Mouse (Mus musculus): ENCODE results near the gene Ubl3. TPM values are rescaled to one million over a fixed set of nuclear protein-coding genes. Genes with fewer than 3 reads are reported as not detected.
A peak's percentile ranks its signal among the peaks of the same experiment; 100 is the strongest.

Ubl3 gene
- total and polyA plus RNA-seq, 2 experiments, result 32.4 to 58.0 TPM

DNA sequence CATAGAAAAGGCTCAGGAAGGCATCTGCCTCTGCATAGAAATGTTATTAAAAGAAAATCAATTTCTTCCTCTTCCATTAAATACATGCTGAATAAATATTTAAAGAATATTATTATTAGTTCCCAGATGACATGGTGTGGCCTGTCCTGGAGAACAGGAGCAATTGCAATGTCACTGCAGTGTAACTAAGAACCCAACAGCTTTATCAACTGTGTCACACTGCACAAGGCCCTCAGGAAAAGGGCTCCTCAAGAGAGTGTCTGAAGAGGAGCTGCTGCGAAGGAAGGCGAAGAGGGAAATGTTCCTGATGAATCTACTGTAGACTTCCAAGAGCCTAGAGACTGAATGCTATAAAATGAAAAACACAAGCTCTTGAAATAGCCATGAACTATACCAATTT lies 18.7 kb downstream of the Ubl3 start:
- TF ChIP-seq CTCF (IDR thresholded peaks at IDR 0.05; ENCODE audit: low read depth, low read length), result no peak
- no peak for TF ChIP-seq POLR2A (IDR thresholded peaks at IDR 0.05; ENCODE audit: extremely low read depth, insufficient read depth, low read length)

DNA sequence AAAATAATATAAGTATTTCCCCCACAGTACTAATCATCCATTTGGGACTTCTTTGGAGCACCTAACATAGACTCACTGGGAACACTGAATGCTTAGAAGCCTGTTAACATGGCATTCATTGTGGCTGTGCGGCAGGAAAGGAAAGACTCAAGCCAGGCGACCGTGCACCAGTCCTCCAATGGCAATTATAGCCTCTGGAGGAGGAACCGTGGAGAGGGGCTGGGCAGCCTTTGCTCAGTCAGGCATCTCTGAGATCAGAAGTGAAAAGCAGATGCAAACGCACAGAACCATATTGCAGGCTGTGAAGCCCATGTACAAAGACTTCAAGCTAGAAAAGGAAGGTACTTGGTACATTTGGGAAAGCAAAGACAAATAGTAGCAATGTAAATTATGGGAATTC lies 20.4 kb downstream of the Ubl3 start:
- Histone ChIP-seq H3K4me3 (ENCODE audit: insufficient read depth, low read depth, low read length) (no peak overlapping the region), H3K79me2 (ENCODE audit: control insufficient read depth, insufficient read depth, low read length) (peaks cover 34% of the 10 kb centered on the region), H3K36me3 (ENCODE audit: control insufficient read depth, insufficient read depth, low read length) (no peaks in the 10 kb centered on the region), H3K4me1 (ENCODE audit: control insufficient read depth, insufficient read depth, low read length) (peaks cover 20% of the 10 kb centered on the region), H3K27ac (replicated peaks; ENCODE audit: insufficient read depth, low read depth, low read length) (no peak overlapping the region), H3K9ac (ENCODE audit: low read depth, low read length) (no peak overlapping the region), H3K27me3 (ENCODE audit: control insufficient read depth, insufficient read depth, low read length) (no peaks in the 10 kb centered on the region)
- TF ChIP-seq CTCF (IDR thresholded peaks at IDR 0.05; ENCODE audit: low read depth, low read length) (no peak), POLR2A (IDR thresholded peaks at IDR 0.05; ENCODE audit: extremely low read depth, insufficient read depth, low read length) (no peak)
- no peak for DNase-seq (ENCODE audit: extremely low read depth, low read depth, low spot score)
- WGBS, result 71% methylated on average over 5 of the region's 5 CpGs

More for the DNA sequence above, 18.7 kb downstream of the Ubl3 start:
- no peak overlapping the region for H3K27ac ChIP-seq (replicated peaks; ENCODE audit: insufficient read depth, low read depth, low read length)
- no peaks in the 10 kb centered on the region for H3K27me3 ChIP-seq (ENCODE audit: control insufficient read depth, insufficient read depth, low read length)
- no peak overlapping the region for H3K9ac ChIP-seq (ENCODE audit: low read depth, low read length)
- peaks cover 35% of the 10 kb centered on the region for H3K79me2 ChIP-seq (ENCODE audit: control insufficient read depth, insufficient read depth, low read length)
- no peak for DNase-seq (ENCODE audit: extremely low read depth, low read depth, low spot score)
- H3K4me3 ChIP-seq (ENCODE audit: insufficient read depth, low read depth, low read length), result no peak overlapping the region
- H3K36me3 ChIP-seq (ENCODE audit: control insufficient read depth, insufficient read depth, low read length), result no peaks in the 10 kb centered on the region
- 75% methylated on average over 2 of the region's 2 CpGs for WGBS
- peaks cover 22% of the 10 kb centered on the region for H3K4me1 ChIP-seq (ENCODE audit: control insufficient read depth, insufficient read depth, low read length)

GRCm38 (mm10) chr5:148527632-148528031 lies 25.0 kb downstream of the Ubl3 start:
- no peaks in the 10 kb centered on the region for H3K36me3 ChIP-seq (ENCODE audit: control insufficient read depth, insufficient read depth, low read length)
- 59% methylated on average over 6 of the region's 6 CpGs for WGBS
- H3K4me3 ChIP-seq (ENCODE audit: insufficient read depth, low read depth, low read length), result no peak overlapping the region
- no peak overlapping the region for H3K27ac ChIP-seq (replicated peaks; ENCODE audit: insufficient read depth, low read depth, low read length)
- no peaks in the 10 kb centered on the region for H3K27me3 ChIP-seq (ENCODE audit: control insufficient read depth, insufficient read depth, low read length)
- H3K4me1 ChIP-seq (ENCODE audit: control insufficient read depth, insufficient read depth, low read length), result peaks cover 17% of the 10 kb centered on the region
- H3K9ac ChIP-seq (ENCODE audit: low read depth, low read length), result no peak overlapping the region
- no peak for DNase-seq (ENCODE audit: extremely low read depth, low read depth, low spot score)
- H3K79me2 ChIP-seq (ENCODE audit: control insufficient read depth, insufficient read depth, low read length), result peaks cover 40% of the 10 kb centered on the region
- TF ChIP-seq POLR2A (IDR thresholded peaks at IDR 0.05; ENCODE audit: extremely low read depth, insufficient read depth, low read length), result no peak
- TF ChIP-seq CTCF (IDR thresholded peaks at IDR 0.05; ENCODE audit: low read depth, low read length), result no peak

DNA sequence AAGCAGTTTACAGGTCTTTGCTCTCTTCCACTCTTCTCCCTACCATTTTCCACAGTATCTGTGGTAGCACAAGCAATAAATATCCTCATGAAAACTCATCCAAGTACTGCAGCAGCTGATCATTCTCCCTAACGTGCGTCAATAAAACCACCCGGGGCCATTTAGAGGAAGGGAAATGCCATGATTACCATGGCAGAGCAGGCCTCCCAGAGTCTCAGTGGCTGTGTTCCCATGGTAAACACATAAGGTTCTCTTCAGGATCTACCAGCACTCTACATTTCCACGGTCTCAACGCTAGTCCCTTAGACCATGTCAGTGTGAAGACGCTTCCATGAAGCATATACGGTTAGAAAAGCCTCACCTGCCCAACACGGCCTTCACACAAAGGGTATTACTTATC lies 26.0 kb downstream of the Ubl3 start:
- H3K79me2 ChIP-seq (ENCODE audit: control insufficient read depth, insufficient read depth, low read length), result peaks cover 40% of the 10 kb centered on the region
- 86% methylated on average over 8 of the region's 8 CpGs for WGBS
- no peaks in the 10 kb centered on the region for H3K27me3 ChIP-seq (ENCODE audit: control insufficient read depth, insufficient read depth, low read length)
- H3K4me3 ChIP-seq (ENCODE audit: insufficient read depth, low read depth, low read length), result no peak overlapping the region
- no peak for TF ChIP-seq POLR2A (IDR thresholded peaks at IDR 0.05; ENCODE audit: extremely low read depth, insufficient read depth, low read length)
- TF ChIP-seq CTCF (IDR thresholded peaks at IDR 0.05; ENCODE audit: low read depth, low read length), result no peak
- no peak overlapping the region for H3K9ac ChIP-seq (ENCODE audit: low read depth, low read length)
- DNase-seq (ENCODE audit: extremely low read depth, low read depth, low spot score), result no peak
- no peak overlapping the region for H3K27ac ChIP-seq (replicated peaks; ENCODE audit: insufficient read depth, low read depth, low read length)
- H3K4me1 ChIP-seq (ENCODE audit: control insufficient read depth, insufficient read depth, low read length), result peaks cover 18% of the 10 kb centered on the region
- no peaks in the 10 kb centered on the region for H3K36me3 ChIP-seq (ENCODE audit: control insufficient read depth, insufficient read depth, low read length)

- no peaks in the 10 kb centered on the region for H3K27me3 ChIP-seq (ENCODE audit: control insufficient read depth, insufficient read depth, low read length)
- no peak overlapping the region for H3K9ac ChIP-seq (ENCODE audit: low read depth, low read length)
- no peak overlapping the region for H3K4me3 ChIP-seq (ENCODE audit: insufficient read depth, low read depth, low read length)
- peaks cover 45% of the 10 kb centered on the region for H3K79me2 ChIP-seq (ENCODE audit: control insufficient read depth, insufficient read depth, low read length)
- no peaks in the 10 kb centered on the region for H3K36me3 ChIP-seq (ENCODE audit: control insufficient read depth, insufficient read depth, low read length)
- no peak for DNase-seq (ENCODE audit: extremely low read depth, low read depth, low spot score)
- no peak overlapping the region for H3K27ac ChIP-seq (replicated peaks; ENCODE audit: insufficient read depth, low read depth, low read length)
- TF ChIP-seq POLR2A (IDR thresholded peaks at IDR 0.05; ENCODE audit: extremely low read depth, insufficient read depth, low read length), result no peak
- no peak for TF ChIP-seq CTCF (IDR thresholded peaks at IDR 0.05; ENCODE audit: low read depth, low read length)
- 85% methylated on average over 5 of the region's 5 CpGs for WGBS
- peaks cover 23% of the 10 kb centered on the region for H3K4me1 ChIP-seq (ENCODE audit: control insufficient read depth, insufficient read depth, low read length)
Observed at GRCm38 (mm10) chr5:148523202-148523971, 29.2 kb downstream of the Ubl3 start.

GRCm38 (mm10) chr5:148522378-148522777 lies 30.2 kb downstream of the Ubl3 start:
- no peaks in the 10 kb centered on the region for H3K36me3 ChIP-seq (ENCODE audit: control insufficient read depth, insufficient read depth, low read length)
- WGBS, result 28% methylated on average over 3 of the region's 3 CpGs

More at GRCm38 (mm10) chr5:148522378-148522777, 30.2 kb downstream of the Ubl3 start:
- H3K27me3 ChIP-seq (ENCODE audit: control insufficient read depth, insufficient read depth, low read length), result no peaks in the 10 kb centered on the region
- peaks cover 23% of the 10 kb centered on the region for H3K4me1 ChIP-seq (ENCODE audit: control insufficient read depth, insufficient read depth, low read length)
- no peak overlapping the region for H3K9ac ChIP-seq (ENCODE audit: low read depth, low read length)
- TF ChIP-seq POLR2A (IDR thresholded peaks at IDR 0.05; ENCODE audit: extremely low read depth, insufficient read depth, low read length) (no peak), CTCF (IDR thresholded peaks at IDR 0.05; ENCODE audit: low read depth, low read length) (no peak)
- DNase-seq (ENCODE audit: extremely low read depth, low read depth, low spot score), result peak; percentile 88
- no peak overlapping the region for H3K27ac ChIP-seq (replicated peaks; ENCODE audit: insufficient read depth, low read depth, low read length)
- peaks cover 44% of the 10 kb centered on the region for H3K79me2 ChIP-seq (ENCODE audit: control insufficient read depth, insufficient read depth, low read length)
- no peak overlapping the region for H3K4me3 ChIP-seq (ENCODE audit: insufficient read depth, low read depth, low read length)
